Mouse (Mus musculus) thymus, postnatal 25 days (tissue): Measurements from ENCODE around the gene Adgrl1.
"Not testable (repeated sequence)": the region's sequence is repeated elsewhere in the genome, so short reads cannot be mapped to it uniquely, and the experiment has no call there.

Experiments
- DNase-seq: peaks from one replicate; pipeline ENCODE4 v3.0.0; 2022

Adgrl1 gene

DNA sequence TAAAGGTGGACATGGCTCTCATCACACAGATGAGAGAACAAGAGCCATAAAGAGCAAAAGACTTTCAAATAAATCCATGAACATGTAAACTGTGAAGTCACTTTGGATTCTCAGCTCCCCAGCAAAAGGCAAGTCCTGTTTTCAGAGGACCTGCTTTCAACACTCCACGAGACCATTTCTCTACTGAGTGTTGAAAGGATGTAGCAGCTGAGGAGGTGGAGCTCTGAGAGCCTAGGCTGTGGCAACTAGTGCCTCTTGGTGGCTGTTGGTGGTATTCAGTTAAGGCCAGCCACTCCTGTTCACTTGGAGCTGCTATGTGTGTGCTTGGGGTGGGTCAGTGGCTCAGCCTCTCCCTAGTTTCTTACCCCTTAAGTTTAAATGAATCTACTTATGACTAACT, 56.9 kb downstream of the Adgrl1 start:
- DNase-seq: peak; percentile 52

DNA sequence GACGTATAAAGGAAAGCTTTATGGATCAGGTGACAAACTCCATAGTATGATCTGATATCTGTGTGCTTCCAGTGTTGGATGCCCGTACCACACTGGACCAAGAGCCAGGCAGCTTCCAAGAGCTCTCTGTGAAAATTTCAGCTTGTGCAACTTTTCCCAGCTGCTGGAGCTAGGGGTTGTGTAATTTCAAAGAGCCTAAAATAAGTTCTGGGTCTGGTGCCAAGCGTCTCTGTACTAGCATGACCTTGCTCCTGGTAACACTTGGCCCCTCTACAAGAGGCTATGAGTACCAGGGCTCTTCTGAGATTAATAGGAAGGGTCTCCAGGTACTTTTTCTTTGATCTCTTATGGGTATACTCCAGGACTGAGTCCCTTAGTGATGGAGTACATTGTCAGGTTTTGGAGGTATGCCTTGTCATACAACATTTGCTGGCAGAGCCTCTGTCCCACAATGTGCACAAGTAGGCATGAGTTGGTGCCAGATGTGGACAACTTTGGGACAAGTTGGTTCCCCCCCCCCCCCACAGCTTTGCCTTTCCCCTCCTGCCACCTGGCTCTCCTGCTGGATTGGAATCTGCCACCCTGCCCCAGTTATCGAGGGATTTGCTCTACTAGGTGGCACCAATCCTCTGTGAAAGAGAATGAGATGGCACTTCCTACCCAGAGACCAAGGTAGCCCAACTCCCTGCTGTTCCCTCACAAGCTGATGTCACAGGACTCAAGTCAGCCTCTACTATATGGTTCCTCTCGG, 64.3 kb downstream of the Adgrl1 start:
- no peak for DNase-seq

DNA sequence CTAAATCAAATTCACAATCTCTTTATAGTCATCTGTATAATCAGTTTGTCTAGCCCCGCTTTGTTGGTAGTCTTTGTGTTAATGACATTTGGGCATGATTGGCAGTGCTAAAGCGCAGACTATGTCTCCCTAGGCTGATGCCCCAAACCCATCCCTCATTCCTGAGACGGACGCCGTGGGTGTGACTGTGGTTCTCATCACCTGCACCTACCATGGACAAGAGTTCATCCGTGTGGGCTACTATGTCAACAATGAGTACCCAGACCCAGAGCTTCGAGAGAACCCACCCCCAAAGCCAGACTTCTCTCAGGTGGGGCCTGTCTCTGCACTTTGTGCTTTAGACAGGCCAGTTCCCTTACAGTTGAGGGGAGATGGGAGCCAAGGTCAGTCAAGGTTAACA, 67.8 kb downstream of the Adgrl1 start:
- DNase-seq: no peak

DNA sequence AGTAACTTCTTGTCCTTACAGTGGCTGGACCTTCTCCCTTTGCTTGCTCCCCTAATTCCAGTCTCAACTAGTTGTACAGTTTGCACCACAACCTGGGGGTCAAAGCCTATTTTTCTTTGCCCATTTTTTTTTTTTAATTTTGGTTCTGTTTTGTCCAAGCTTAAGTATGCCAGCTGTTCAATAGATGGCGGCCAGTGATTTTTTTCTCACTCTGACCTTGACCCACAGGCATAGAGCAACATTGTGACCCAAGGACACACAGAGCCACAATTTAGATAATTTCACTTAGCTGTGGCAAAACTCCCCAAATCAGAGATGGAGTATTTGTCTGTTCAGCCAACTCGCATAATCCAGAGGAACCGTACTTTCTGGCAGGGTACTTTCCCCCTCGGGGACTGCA, 71.2 kb downstream of the Adgrl1 start:
- DNase-seq: no peak

DNA sequence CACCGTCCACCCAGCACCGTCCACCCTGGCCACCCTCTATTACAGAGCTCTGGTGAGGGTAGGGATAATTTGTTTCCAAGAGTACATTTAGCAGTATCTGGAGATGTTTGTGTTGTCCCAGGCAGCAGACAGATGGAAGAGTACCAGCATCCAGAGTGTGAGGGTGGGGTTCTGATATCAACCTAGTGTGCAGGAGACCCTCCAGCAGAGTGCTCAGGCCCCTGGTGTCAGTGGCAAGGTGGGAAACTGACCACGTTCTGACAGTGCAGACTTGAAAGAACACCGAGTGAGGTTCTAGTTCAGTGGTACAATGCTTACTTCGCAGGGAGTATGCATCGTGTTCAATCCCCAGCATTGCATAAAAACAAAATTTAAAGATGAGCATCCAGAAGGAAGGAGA, 71.8 kb downstream of the Adgrl1 start:
- DNase-seq: no peak

DNA sequence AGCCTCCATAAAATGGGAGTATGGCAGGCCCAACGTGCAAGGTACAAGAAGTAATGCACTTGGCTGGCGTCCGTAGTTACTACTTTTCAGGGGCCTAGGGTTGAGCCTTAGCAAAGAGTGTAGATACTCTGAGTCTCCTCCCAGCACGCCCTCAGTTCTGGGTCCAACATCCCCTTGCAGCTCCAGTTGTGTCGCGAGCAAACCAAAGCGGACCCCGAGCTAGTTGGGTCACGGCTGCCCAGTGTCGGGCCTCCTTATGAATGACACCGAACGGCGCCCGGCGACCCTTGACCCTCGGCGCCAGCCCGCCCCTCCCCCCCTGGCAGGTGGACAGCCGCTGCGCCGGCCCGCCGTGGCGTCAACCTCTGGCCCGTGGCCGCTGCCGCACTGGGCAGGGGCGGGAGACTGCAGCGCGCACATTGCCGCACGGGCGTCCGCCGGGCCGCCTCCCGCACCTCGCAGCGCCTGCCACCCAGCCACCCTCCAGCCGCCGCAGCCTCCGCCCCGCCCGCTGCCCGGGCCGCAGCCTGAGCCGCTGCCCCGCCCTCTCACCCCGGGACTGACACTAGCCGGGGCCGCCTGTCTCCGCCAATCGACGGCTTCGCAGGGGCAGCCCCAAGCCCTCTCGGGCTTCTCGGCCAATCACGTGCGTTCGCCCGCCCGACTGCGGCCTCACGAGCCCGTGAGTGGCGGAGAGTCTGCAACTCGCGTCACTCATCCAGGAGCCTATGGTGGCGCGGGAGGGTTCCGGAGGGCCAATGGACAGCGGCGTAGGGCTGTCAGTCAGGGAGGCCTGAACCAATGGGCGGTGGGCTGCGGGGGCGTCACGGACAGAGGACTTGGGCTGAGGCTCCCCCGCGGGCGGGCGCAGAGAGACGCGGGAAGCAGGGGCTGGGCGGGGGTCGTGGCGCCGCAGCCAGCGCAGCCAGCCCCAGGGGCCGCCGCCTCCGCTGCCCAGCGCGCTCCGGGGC, 72.5 kb downstream of the Adgrl1 start, which contains the start of gene Prkaca:
Gene Prkaca, plus strand, starts transcription at position 844 of the 971 bp plus-strand sequence.
- peak; percentile 97 for DNase-seq

DNA sequence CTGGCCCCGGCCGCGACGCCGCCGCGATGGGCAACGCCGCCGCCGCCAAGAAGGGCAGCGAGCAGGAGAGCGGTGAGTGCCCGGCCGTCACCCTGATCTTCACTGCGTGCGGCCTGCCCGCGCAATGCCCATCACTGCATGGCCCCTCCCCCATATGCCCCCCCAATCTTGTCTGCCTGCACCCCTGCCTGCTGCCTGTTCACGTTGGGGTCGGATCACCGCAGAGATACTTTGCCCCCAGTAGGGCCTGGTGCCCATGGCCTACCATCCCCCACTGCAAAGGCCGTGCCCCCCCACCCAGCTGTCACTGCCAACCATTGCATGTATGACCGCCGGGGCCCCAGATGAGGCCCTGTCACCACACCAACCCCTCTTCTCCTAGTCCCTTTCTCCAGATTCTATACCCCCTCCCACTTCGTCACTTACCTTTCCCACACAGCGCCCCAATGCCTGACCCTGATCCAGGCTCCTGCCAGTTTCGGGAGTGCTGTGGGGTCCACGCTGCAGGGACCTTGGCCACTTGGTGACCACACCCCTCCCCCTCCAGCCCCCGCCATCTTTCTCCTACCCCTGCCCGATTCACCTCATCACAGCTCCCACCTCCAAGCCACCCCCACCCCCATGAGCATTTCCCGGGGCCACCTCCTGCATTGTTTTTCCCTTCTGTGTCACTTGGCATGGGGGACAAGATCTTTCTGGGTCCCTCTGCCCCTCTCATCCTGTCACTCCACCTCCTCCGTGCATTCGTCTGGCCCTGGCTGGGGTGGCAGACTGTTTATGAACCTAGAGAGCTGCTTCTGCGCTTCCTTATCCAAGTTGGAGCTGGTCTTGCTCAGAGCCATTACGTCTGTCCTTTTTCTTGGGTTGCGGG, 73.5 kb downstream of the Adgrl1 start:
- no peak for DNase-seq

DNA sequence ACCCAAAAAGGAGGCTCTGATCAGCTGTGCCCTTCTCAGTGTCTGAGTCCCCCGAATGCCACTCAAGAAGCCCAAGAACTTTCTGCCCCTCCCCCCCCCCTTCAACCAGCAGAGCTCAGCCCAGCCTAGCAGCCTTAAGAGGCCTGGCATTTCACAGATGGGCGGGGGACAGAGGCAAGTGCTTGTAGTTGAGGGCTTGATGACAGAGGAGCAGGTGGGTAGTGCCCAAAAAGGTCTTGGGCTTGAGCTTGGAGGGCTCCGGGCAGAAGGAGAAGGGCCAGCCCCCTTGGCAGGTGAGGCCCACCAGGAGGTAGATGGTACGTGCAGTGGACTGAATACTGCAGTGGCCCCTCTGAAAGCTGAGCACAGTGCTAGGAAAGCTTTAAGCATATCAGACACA, 74.6 kb downstream of the Adgrl1 start:
- no peak for DNase-seq

DNA sequence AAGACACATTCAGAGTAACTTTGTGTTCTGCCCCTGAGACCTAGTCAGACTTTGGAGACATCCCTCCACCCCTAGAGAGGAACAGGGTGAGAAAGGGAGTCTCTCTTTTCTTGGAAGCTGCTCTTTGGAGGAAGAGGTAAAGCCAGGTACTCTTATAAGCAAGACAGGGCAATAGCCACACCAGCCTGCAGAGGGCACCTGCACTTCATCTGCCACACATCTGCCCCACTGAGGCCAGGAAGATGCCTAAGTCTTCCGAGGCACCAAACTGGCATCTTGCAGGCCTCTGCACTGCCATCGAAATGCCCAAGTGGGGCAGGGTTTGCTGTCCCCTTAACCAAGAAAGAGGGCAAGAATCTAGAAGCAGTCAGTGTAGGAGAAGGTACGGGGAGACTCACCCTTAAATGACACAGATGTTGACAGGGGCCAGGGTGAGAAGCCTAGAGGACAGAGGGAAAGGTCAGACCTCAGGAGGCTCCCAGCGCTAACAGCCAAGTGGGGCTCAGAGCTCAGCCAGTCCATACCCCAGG, 76.3 kb downstream of the Adgrl1 start:
- DNase-seq: peak; percentile 52

DNA sequence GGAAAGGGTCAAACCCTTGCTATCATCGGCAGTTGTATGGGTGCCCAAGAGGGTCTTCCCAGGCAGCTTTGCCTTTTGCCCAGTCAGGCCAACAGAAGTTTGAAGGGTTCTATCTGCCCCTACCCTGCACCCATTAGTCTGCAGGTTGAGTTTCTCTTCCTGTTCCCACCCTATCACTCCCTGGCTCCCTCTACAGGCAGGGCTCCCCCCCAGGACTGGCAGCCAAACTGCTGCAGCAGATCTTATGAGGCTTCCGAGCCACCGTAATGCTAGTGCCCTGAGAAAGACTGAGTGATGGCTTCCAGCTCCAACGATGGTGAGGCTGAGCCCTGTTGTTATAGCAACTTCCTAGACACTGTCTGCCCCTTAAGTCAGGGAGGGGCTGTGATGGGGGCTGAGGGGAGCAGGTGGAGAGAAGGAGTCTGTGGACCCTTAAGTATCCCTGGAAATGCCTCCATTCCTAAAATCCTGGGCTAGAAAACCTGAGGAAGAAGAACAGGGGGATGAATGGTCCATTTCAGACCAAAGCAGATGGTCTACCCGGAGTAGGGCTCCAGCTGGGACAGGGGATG, 77.0 kb downstream of the Adgrl1 start:
- DNase-seq: no peak

DNA sequence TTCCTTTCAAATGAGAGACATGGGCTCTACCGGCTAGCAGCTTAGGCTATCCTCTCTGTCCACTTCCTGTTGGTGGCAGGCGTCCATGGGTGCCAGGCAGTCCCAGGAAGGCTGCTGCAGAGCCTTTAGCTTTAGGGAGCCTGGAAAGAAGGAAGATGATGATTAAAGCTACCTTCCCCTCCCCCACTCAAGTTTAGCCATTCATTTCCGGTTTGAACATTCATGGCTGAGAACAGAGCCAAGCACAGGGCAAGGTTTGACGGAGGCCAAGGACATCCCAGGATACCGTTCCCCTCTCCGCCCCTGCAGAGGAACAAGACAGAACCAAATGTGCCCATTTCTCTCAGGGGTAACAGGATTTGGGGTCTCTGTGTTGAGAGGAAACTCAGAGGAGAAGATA, 77.7 kb downstream of the Adgrl1 start:
- DNase-seq: no peak

DNA sequence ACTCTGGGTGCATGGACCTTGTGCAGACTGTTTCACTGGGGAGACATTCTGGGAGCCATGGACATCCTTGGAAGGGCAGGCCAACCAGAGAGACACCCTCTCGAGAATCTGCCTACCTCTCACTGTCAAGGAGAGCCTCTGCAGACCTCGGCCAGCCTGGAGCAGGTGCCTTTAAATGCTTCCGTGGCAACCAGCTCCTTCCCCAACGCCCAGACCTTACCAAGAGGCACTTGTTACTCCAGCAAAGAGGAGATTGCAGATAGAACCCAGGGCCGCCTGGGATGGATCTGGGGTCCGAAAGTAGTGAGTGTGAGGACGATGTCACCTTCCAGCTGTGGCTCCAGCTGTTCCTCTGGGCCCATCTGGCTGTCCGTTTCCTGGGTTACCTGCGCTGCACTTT, 78.3 kb downstream of the Adgrl1 start:
- no peak for DNase-seq

DNA sequence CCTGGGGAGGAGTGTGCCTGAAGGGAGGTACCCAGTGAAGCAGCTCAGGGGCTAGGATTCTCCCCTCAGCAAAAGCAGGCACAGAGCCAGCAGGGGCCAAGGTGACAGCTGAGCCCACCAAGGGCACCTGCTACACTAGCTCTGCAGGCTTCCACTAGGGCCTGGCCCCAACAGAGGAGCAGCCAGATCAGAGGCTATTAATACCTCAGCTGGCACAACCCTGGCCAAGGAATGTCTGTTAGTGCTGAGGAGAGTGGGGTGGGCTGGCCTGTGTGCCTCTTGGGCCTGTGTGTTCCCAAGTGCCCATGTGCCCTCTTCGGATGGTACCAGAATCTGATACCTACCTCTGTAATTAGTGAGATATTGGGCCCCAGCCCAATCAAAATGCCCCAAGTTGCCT, 80.3 kb downstream of the Adgrl1 start:
- no peak for DNase-seq

DNA sequence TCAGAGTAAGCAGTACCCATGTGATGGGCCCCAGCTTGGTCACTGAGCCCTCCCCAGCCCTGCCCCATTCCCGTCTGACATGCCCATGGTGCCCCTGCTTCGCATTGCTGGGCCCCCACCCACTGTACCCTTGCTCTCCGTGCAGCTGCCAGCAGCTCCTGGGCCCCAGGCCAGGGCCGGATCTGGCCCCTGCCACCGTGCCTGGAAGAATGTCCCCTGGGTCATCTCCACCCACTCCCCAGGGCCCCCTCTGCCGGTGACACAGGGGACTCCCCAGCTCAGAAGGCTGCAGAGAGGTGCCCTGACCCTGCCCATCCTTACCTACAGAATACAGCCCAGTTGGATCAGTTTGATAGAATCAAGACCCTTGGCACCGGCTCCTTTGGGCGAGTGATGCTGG, 80.9 kb downstream of the Adgrl1 start:
- no peak for DNase-seq

DNA sequence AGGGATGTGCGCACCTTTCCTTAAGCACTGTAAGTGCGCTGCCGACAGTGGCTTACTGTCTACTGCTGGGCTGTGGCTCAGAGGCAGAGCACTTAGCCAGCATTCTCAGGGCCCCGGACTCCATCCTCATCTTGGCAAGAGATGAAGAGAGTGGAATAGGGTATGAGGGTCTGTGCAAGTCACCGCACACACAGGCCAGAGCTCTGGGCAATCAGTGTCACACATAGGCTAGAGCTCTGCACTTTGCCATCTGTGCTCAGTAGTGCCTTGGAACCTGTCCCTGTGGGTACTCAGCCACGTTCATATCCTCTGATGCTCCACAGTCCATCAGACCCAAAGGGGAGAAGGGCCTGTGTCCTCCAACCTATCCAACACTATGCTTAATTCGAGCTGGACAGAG, 81.6 kb downstream of the Adgrl1 start:
- no peak for DNase-seq

DNA sequence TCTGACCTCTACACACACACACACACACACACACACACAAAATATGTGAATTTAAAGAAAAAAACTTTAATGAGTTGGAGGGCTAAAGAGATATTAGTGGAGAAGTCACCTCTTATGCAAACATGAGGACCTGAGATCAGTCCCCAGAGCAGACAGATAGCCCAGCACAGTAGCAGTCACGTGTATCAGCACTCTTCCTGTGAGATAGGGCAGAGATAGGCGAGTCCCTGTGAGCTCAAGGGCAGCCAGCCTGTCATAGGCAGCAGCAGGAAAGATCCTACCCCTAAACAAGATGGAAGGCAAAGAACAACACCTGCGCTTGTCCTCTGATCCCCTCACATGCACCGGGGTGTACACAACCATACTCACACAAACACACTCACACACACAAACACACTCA, 82.5 kb downstream of the Adgrl1 start:
- DNase-seq: no peak

DNA sequence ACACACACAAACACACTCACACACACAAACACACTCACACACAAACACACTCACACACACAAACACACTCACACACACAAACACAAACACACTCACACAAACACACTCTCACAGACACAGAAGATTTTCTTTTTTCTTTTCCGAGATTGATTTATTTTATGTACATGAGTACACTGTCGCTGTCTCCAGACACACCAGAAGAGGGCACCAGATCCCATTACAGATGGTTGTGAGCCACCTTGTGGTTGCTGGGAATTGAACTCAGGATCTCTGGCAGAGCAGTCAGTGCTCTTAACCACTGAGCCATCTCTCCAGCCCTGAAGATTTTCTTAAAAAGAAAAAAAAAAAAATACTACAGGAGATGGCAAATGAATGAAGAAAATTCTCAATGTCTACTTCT, 83.3 kb downstream of the Adgrl1 start:
- not testable (repeated sequence) for DNase-seq

DNA sequence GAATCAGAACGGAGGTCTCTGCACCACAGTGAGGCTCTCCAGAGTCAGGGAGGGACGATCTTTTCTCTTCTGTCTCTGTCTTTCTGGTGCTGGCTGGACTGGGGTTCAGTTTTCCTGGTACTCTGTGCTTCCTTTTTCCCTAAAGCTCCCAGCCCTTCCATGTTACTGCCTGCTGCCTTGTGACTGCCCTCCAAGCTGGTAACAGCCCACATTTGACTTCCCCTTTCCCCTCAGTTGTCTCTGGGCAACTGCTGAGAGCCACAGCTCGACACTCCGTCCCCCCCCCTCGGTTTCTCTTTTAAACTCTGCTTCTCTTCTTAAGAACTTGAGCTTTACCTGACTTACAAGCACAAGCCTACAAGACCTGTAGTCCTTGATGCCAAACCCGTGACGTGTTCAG, 89.3 kb downstream of the Adgrl1 start:
- no peak for DNase-seq

DNA sequence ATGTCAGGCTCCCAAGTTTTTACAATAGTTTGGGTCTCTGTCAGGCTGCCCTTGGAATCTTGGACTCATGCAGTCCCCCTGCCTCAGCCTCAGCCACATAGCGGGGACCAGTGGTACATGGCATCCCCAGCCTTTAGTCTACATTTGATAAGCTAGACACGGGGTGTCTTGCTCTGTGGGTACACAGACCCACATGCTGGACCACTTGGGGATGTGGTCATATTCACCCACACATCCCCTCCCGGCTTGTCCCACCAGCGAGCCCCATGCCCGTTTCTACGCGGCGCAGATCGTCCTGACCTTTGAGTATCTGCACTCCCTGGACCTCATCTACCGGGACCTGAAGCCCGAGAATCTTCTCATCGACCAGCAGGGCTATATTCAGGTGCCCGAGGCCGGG, 90.3 kb downstream of the Adgrl1 start:
- no peak for DNase-seq
